Mouse (Mus musculus): ENCODE data around the gene Amn. TPM values are rescaled to one million over a fixed set of nuclear protein-coding genes. Genes with fewer than 3 reads are reported as not detected.
A peak's percentile ranks its signal among the peaks of the same experiment; 100 is the strongest.

Gene Amn
- total and polyA plus RNA-seq, 3 experiments = 0.12 to 0.14 TPM; not detected in 1

DNA sequence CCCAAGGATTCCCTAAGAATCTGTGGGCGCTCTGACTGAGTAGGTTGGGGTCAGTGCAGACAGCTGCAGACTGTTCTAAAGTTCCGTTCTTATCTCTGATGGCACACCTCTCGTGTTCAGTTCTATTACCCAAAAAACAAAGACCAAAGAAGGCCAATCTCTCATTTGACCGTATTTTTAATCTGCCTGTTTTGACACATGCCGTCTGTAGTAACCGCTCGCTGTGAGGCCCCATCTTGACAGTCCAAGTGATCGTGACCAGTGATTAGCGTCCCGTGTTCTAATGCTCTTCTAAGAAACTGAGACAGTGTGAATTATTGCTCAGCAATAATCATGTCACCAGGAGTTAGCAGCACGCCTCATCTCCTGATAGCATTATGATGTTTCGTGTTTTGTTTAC is 4.3 kb upstream of the Amn start:
- Histone ChIP-seq H3K27ac (ENCODE audit: control insufficient read depth, low read depth, low read length) (no peak overlapping the region), H3K9me3 (replicated peaks; ENCODE audit: insufficient read depth, low read length) (no peaks in the 10 kb centered on the region), H3K4me1 (ENCODE audit: control insufficient read depth in 1 of 2, insufficient read depth in 2 of 2, low read length in 2 of 2) (peaks cover 0 to 9% of the 10 kb centered on the region in 2 experiments; a peak in 2 of 4 replicates), H3K79me2 (ENCODE audit: control insufficient read depth, insufficient read depth, low read length, poor library complexity) (no peaks in the 10 kb centered on the region), H3K27me3 (ENCODE audit: control insufficient read depth in 1 of 2, insufficient read depth in 2 of 2, low read length in 2 of 2) (no peaks in the 10 kb centered on the region), H3K4me3 (ENCODE audit: control insufficient read depth in 1 of 2, insufficient read depth in 1 of 2, low read depth in 2 of 2, low read length in 2 of 2) (no peak overlapping the region), H3K9ac (ENCODE audit: control insufficient read depth, low read depth, low read length, poor library complexity, severe bottlenecking) (no peak overlapping the region), H3K36me3 (ENCODE audit: control insufficient read depth in 1 of 2, insufficient read depth in 2 of 2, low read length in 2 of 2) (peaks cover 0 to 5% of the 10 kb centered on the region in 2 experiments; a peak in 3 of 4 replicates)
- no peak for DNase-seq (ENCODE audit: low read depth, low spot score)
- TF ChIP-seq USF1 (IDR thresholded peaks at IDR 0.05; ENCODE audit: low read depth, low read length) (no peak), UBTF (IDR thresholded peaks at IDR 0.05; ENCODE audit: borderline replicate concordance, insufficient read depth, low read depth, low read length) (no peak), RCOR1 (IDR thresholded peaks at IDR 0.05; ENCODE audit: low read depth, low read length) (no peak), TBP (IDR thresholded peaks at IDR 0.05; ENCODE audit: low read depth, low read length) (no peak), MXI1 (IDR thresholded peaks at IDR 0.05; ENCODE audit: low read depth, low read length) (no peak), BHLHE40 (IDR thresholded peaks at IDR 0.05; ENCODE audit: borderline replicate concordance, low read depth, low read length) (no peak), E2F4 (IDR thresholded peaks at IDR 0.05; ENCODE audit: borderline replicate concordance, low read depth, low read length) (no peak)

DNA sequence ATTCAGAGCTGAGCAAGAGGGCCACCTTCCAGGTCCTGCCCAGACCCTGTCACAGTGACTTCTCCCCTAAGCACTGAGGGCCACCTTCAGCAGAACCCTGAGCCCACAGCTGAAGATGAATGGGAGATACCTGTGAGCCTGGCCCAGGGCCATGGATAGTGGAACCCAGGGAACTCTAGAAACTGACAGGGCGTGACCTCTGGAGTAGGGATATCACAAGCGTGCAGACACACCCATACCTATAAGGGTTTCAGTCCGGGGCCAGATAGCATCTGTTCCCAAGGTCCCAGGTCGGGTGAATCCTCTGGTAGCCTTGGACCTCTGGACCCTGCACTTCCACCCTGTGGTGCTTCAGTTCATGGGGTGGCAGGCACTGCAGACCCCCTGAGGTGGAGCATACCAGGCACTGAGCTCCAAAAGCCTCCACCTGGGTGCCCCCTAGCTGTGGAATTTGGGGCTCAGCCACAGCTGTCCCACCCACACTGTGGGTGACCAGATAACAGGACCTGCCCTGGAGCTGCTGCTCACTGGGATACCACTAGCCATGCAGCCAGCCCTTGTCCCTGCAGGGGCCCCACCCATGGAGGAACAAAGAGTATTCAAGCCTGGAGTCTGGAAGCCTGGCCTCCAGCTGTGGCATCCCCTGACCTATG is 3.1 kb upstream of the Amn start:
- Histone ChIP-seq H3K36me3 (ENCODE audit: control insufficient read depth in 1 of 2, insufficient read depth in 2 of 2, low read length in 2 of 2) (peaks cover 0 to 5% of the 10 kb centered on the region in 2 experiments; a peak in 3 of 4 replicates), H3K79me2 (ENCODE audit: control insufficient read depth, insufficient read depth, low read length, poor library complexity) (no peaks in the 10 kb centered on the region), H3K4me3 (ENCODE audit: control insufficient read depth in 1 of 2, insufficient read depth in 1 of 2, low read depth in 2 of 2, low read length in 2 of 2) (no peak overlapping the region), H3K27ac (ENCODE audit: control insufficient read depth, low read depth, low read length) (no peak overlapping the region), H3K4me1 (ENCODE audit: control insufficient read depth in 1 of 2, insufficient read depth in 2 of 2, low read length in 2 of 2) (peaks cover 0 to 9% of the 10 kb centered on the region in 2 experiments; a peak in 2 of 4 replicates), H3K27me3 (ENCODE audit: control insufficient read depth in 1 of 2, insufficient read depth in 2 of 2, low read length in 2 of 2) (no peaks in the 10 kb centered on the region), H3K9me3 (replicated peaks; ENCODE audit: insufficient read depth, low read length) (no peaks in the 10 kb centered on the region), H3K9ac (ENCODE audit: control insufficient read depth, low read depth, low read length, poor library complexity, severe bottlenecking) (no peak overlapping the region)
- peak; percentile 13 for DNase-seq (ENCODE audit: low read depth, low spot score)
- TF ChIP-seq CTCF (IDR thresholded peaks at IDR 0.05 in 2 of 3, conservative IDR thresholded peaks at IDR 0.05 in 1 of 3; ENCODE audit: control insufficient read depth in 1 of 3, insufficient read depth in 1 of 3, low read depth in 2 of 3, low read length in 3 of 3, poor library complexity in 1 of 3, severe bottlenecking in 1 of 3) (peak in 2 of 3 experiments; percentile 1 to 7; a peak in 1 of 6 replicates), ZNF384 (IDR thresholded peaks at IDR 0.05; ENCODE audit: low read depth, low read length) (no peak)

DNA sequence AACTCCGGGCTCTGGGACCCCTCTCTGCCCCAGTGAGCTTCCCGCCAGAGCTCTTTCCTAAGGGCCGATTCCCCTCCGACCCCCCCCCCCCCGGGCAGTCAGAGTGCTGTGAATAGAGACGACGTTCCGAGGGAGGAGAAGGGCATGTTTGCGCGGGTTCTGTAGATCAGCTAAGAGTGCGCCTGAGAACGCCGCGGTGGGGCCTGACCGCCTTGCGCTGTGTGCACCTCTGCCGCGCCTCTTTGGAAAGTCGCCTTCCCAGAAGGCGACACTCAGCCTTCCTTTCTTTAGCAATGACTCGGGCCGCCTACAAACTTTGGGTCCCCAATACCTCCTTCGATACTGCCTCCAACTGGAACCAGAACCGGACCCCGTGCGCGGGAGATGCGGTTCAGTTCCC is 511 bp downstream of the Amn start:
- Histone ChIP-seq H3K36me3 (ENCODE audit: control insufficient read depth in 1 of 2, insufficient read depth in 2 of 2, low read length in 2 of 2) (peaks cover 0 to 5% of the 10 kb centered on the region in 2 experiments; a peak in 2 of 4 replicates), H3K4me1 (ENCODE audit: control insufficient read depth in 1 of 2, insufficient read depth in 2 of 2, low read length in 2 of 2) (peaks cover 0 to 9% of the 10 kb centered on the region in 2 experiments; a peak in 2 of 4 replicates), H3K9ac (ENCODE audit: control insufficient read depth, low read depth, low read length, poor library complexity, severe bottlenecking) (no peak overlapping the region)

More for the DNA sequence above, 511 bp downstream of the Amn start:
- no peak for DNase-seq (ENCODE audit: low read depth, low spot score)
- H3K27me3 ChIP-seq (ENCODE audit: control insufficient read depth in 1 of 2, insufficient read depth in 2 of 2, low read length in 2 of 2) = no peaks in the 10 kb centered on the region
- TF ChIP-seq MYC (IDR thresholded peaks at IDR 0.05; ENCODE audit: low read depth, low read length) (no peak), MAZ (IDR thresholded peaks at IDR 0.05; ENCODE audit: low read depth, low read length) (no peak), NELFE (IDR thresholded peaks at IDR 0.05; ENCODE audit: low read depth, low read length) (no peak)
- no peaks in the 10 kb centered on the region for H3K79me2 ChIP-seq (ENCODE audit: control insufficient read depth, insufficient read depth, low read length, poor library complexity)
- H3K9me3 ChIP-seq (replicated peaks; ENCODE audit: insufficient read depth, low read length) = no peaks in the 10 kb centered on the region
- no peak overlapping the region for H3K27ac ChIP-seq (ENCODE audit: control insufficient read depth, low read depth, low read length)
- no peak overlapping the region for H3K4me3 ChIP-seq (ENCODE audit: control insufficient read depth in 1 of 2, insufficient read depth in 1 of 2, low read depth in 2 of 2, low read length in 2 of 2)

Data from MEL (cell line).